Mouse (Mus musculus) spleen, postnatal 4 days (tissue): ENCODE measurements around the gene Pknox1.
"Not testable (repeated sequence)": the region's sequence is repeated elsewhere in the genome, so short reads cannot be mapped to it uniquely, and the experiment has no call there.

Experiments used
- DNase-seq, 2 experiments: peaks; one replicate each; pipeline ENCODE4 v3.0.0; 2022; ENCODE audit warnings: low spot score in 2 of 2

Gene Pknox1

GRCm38 (mm10) chr17:31595077-31595476 lies 30.5 kb downstream of the Pknox1 start:
- no peak for DNase-seq

GRCm38 (mm10) chr17:31597957-31598356 lies 33.4 kb downstream of the Pknox1 start:
- DNase-seq: no peak

GRCm38 (mm10) chr17:31598593-31598992 lies 34.1 kb downstream of the Pknox1 start:
- DNase-seq: no peak

GRCm38 (mm10) chr17:31606424-31606823 lies 41.9 kb downstream of the Pknox1 start:
- no peak for DNase-seq

GRCm38 (mm10) chr17:31607256-31607951 lies 42.9 kb downstream of the Pknox1 start:
- DNase-seq: no peak

GRCm38 (mm10) chr17:31609173-31609572 lies 44.6 kb downstream of the Pknox1 start:
- not testable (repeated sequence) for DNase-seq

- DNase-seq: no peak
These were observed 45.4 kb downstream of the Pknox1 start for GRCm38 (mm10) chr17:31609895-31610294.

GRCm38 (mm10) chr17:31613086-31613755 lies 48.7 kb downstream of the Pknox1 start:
- DNase-seq: no peak

- DNase-seq: no peak
These were observed 58.6 kb downstream of the Pknox1 start for GRCm38 (mm10) chr17:31623101-31623500.

- DNase-seq: no peak
These were observed 63.4 kb downstream of the Pknox1 start for GRCm38 (mm10) chr17:31627961-31628360.

GRCm38 (mm10) chr17:31631081-31631800 lies 66.7 kb downstream of the Pknox1 start:
- no peak for DNase-seq

- DNase-seq: no peak
These were observed 68.5 kb downstream of the Pknox1 start for GRCm38 (mm10) chr17:31633007-31633406.

- DNase-seq: no peak
These were observed 70.4 kb downstream of the Pknox1 start for GRCm38 (mm10) chr17:31634896-31635295.

- DNase-seq: no peak
These were observed 71.2 kb downstream of the Pknox1 start for GRCm38 (mm10) chr17:31635781-31636180.

GRCm38 (mm10) chr17:31636277-31636941 lies 71.9 kb downstream of the Pknox1 start:
- no peak for DNase-seq

- peak; percentile 49 to 76 for DNase-seq
These were observed 72.6 kb downstream of the Pknox1 start, which contains the start of gene Cbs for GRCm38 (mm10) chr17:31636942-31637811. TSS of gene Cbs (minus strand) at chr17:31637238.

- no peak for DNase-seq
These were observed 73.5 kb downstream of the Pknox1 start for GRCm38 (mm10) chr17:31637866-31638570.

GRCm38 (mm10) chr17:31639651-31640050 lies 75.1 kb downstream of the Pknox1 start:
- DNase-seq: no peak

- DNase-seq: no peak
These were observed 77.8 kb downstream of the Pknox1 start for GRCm38 (mm10) chr17:31642331-31642730.

GRCm38 (mm10) chr17:31642913-31643312 lies 78.4 kb downstream of the Pknox1 start:
- no peak for DNase-seq
